Mouse (Mus musculus) liver, postnatal 0 days (tissue): ENCODE results near the gene Maff.

Source experiments
- CTCF ChIP-seq: sonication (generic); IDR thresholded peaks from 2 replicates; pipeline ENCODE4 v1.5.1; 2016; ENCODE audit warnings: antibody characterized with exemption, low read depth
- EP300 ChIP-seq: IDR thresholded peaks from 2 replicates; pipeline ENCODE4 v1.6.1; 2016; ENCODE audit warnings: antibody characterized with exemption, low read depth, mild to moderate bottlenecking

DNA sequence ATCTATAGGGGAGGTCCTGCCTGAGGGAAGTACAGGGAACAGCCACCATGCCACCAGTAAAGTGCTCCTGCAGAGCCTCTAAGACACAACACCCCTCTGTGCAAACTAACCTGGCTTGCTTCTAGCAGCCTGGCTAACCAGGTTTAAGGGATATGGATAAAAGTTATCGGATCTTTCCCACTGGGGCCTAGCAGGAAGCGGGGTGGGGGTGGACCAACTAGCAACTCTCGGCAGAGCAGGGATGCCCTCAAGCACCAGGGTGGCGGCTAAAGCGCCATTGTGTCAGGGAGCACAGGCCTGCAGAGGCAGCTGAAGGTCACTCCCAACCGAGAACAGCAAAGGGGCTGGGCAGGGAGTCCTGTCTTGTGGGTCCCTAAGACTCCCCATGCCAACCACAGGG, 17.7 kb downstream of the Maff start:
- TF ChIP-seq CTCF (no peak), EP300 (no peak)
